In the genomic region with DNA sequence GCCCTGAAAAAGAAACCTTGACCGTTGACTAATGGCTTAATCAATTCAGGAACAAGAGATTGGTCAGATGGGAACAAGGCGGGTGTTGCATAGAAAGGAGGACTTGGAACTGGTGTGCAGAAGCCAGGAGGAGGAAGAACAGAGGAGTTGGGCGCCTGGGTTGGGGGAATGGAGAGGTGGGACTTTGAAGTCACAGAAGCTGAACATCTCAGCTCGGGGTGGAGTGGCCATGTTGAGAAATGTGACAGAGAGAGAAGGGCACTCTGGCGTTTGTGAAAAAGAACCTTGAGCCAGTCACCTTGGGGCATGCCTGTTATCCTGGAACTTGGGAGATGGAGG, we compare ENCODE assay signal across 11 mouse cellular contexts. TPM values are rescaled to one million over a fixed set of nuclear protein-coding genes. Genes with fewer than 3 reads are reported as not detected.
A peak's percentile ranks its signal among the peaks of the same experiment; 100 is the strongest.
DNase-seq lines count a peak whose midpoint lies in the region; ATAC-seq and TF ChIP-seq lines count a peak whose summit lies in the region.
"Had no signal": no experiment of that assay in that cellular context is flagged by ENCODE, and none has a peak within 500 bp of the region (broad histone marks: within the 10 kb centered on the region; RNA-seq: fewer than 3 reads in every experiment).

No protein-coding gene starts in this region.

- no peak overlapping the region for H3ac ChIP-seq in myocyte (ENCODE audit: control insufficient read depth, insufficient read length)

- H3K4me1 ChIP-seq in heart, embryonic 16.5 days (ENCODE audit: control insufficient read depth, insufficient read depth, low read length) = peaks cover 50% of the 10 kb centered on the region
- peaks cover 18% of the 10 kb centered on the region; the same call in 1 of the 2 replicates for H3K4me1 ChIP-seq in spleen, adult 2 months (ENCODE audit: control insufficient read depth, insufficient read depth, insufficient read length)
- H3K4me1 ChIP-seq in intestine, embryonic 16.5 days (ENCODE audit: control insufficient read depth, insufficient read depth, low read length) = peaks cover 68% of the 10 kb centered on the region
- H3K4me1 ChIP-seq in hindbrain, embryonic 10.5 days (replicated peaks) = peaks cover 80% of the 10 kb centered on the region

- peak overlapping the region; percentile 2; the same call in 1 of the 2 replicates for H3K4me3 ChIP-seq in heart, embryonic 16.5 days (ENCODE audit: low read length)
- H3K4me3 ChIP-seq in spleen, adult 2 months (ENCODE audit: extremely low read depth, insufficient read depth, insufficient read length) = no peak overlapping the region
- no peak overlapping the region for H3K4me3 ChIP-seq in intestine, embryonic 16.5 days (ENCODE audit: low read length)
- peak overlapping the region; percentile 90 for H3K4me3 ChIP-seq in myocyte
- H3K4me3 ChIP-seq in hindbrain, embryonic 10.5 days = no peak overlapping the region

- no peak for TF ChIP-seq POLR2A in spleen, adult 2 months (IDR thresholded peaks at IDR 0.05; ENCODE audit: low read depth, low read length)
- TF ChIP-seq POLR2A in myocyte (IDR thresholded peaks at IDR 0.05; ENCODE audit: insufficient read length, low read depth) = no peak

- H3K27ac ChIP-seq in heart, embryonic 16.5 days (ENCODE audit: low read length) = peak overlapping the region; percentile 34
- peak overlapping the region; percentile 13; the same call in 1 of the 2 replicates for H3K27ac ChIP-seq in spleen, adult 2 months (ENCODE audit: insufficient read depth, low read length)
- no peak overlapping the region for H3K27ac ChIP-seq in intestine, embryonic 16.5 days (ENCODE audit: low read length)
- no peak overlapping the region for H3K27ac ChIP-seq in hindbrain, embryonic 10.5 days

- TF ChIP-seq CTCF in spleen, adult 2 months (IDR thresholded peaks at IDR 0.05; ENCODE audit: extremely low read depth, insufficient read depth, insufficient read length, insufficient replicate concordance) = no peak

- H3K9ac ChIP-seq in heart, embryonic 16.5 days (ENCODE audit: low read length) = 0 out of 2 replicates have a peak overlapping the region, but pooled peaks have one; percentile 17
- no peak overlapping the region for H3K9ac ChIP-seq in intestine, embryonic 16.5 days (ENCODE audit: low read depth, low read length)

- H3K4me2 ChIP-seq in heart, embryonic 16.5 days (ENCODE audit: low read depth, low read length) = peak overlapping the region; percentile 77
- H3K4me2 ChIP-seq in intestine, embryonic 16.5 days (ENCODE audit: low read depth, low read length) = peak overlapping the region; percentile 94; the same call in 1 of the 2 replicates
- H3K4me2 ChIP-seq in myocyte (ENCODE audit: low read depth) = peak overlapping the region; percentile 93

- ATAC-seq in heart, embryonic 16.5 days (replicated peaks; ENCODE audit: extremely low read depth, insufficient read depth, low FRiP score) = no peak
- no peak for ATAC-seq in intestine, embryonic 16.5 days

- no peaks in the 10 kb centered on the region for H3K27me3 ChIP-seq in heart, embryonic 16.5 days (ENCODE audit: control insufficient read depth, insufficient read depth, low read length)
- H3K27me3 ChIP-seq in spleen, adult 2 months (ENCODE audit: control insufficient read depth, insufficient read depth, low read length) = peaks cover 4% of the 10 kb centered on the region; the same call in 1 of the 2 replicates
- H3K27me3 ChIP-seq in intestine, embryonic 16.5 days (replicated peaks; ENCODE audit: control insufficient read depth, insufficient read depth, low read length) = no peaks in the 10 kb centered on the region
- H3K27me3 ChIP-seq in myocyte (ENCODE audit: control insufficient read depth, insufficient read depth, insufficient read length) = no peaks in the 10 kb centered on the region
- H3K27me3 ChIP-seq in hindbrain, embryonic 10.5 days (ENCODE audit: insufficient read depth, poor library complexity, severe bottlenecking) = peaks cover 42% of the 10 kb centered on the region

- DNase-seq in heart, postnatal 25 days (ENCODE audit: low spot score) = no peak
- no peak for DNase-seq in spleen, adult 2 months (ENCODE audit: low read depth in 1 of 2, low spot score in 2 of 2)
- DNase-seq in spleen, postnatal 36 days (ENCODE audit: low spot score in 2 of 2) = no peak
- no peak for DNase-seq in hindbrain, embryonic 10.5 days (ENCODE audit: low spot score)
- no peak for DNase-seq in layer of hippocampus, adult 9-11 months
- DNase-seq: cerebellum, adult 9-10 months; spleen, adult 18-20 months had no signal

- H3K79me2 ChIP-seq in myocyte (ENCODE audit: control insufficient read depth, insufficient read depth) = peaks cover 72% of the 10 kb centered on the region

- WGBS in heart, embryonic 16.5 days = 64% methylated on average over 5 of the region's 5 CpGs
- 60% methylated on average over 5 of the region's 5 CpGs for WGBS in spleen, adult 2 months
- 48% methylated on average over 5 of the region's 5 CpGs for WGBS in intestine, embryonic 16.5 days
- WGBS in hindbrain, embryonic 10.5 days = 64% methylated on average over 5 of the region's 5 CpGs

- no peaks in the 10 kb centered on the region; the same call in 1 of the 2 replicates for H3K36me3 ChIP-seq in heart, embryonic 16.5 days (ENCODE audit: control insufficient read depth, insufficient read depth)
- H3K36me3 ChIP-seq in spleen, adult 2 months (ENCODE audit: control insufficient read depth, insufficient read depth, low read length) = no peaks in the 10 kb centered on the region
- H3K36me3 ChIP-seq in intestine, embryonic 16.5 days (ENCODE audit: control insufficient read depth, insufficient read depth, low read length) = no peaks in the 10 kb centered on the region
- no peaks in the 10 kb centered on the region for H3K36me3 ChIP-seq in myocyte (ENCODE audit: control insufficient read depth, insufficient read depth)
- 0 out of 2 replicates have a peak, but pooled peaks cover under 1% of the 10 kb centered on the region for H3K36me3 ChIP-seq in hindbrain, embryonic 10.5 days

- no peaks in the 10 kb centered on the region for H3K9me3 ChIP-seq in heart, embryonic 16.5 days (replicated peaks; ENCODE audit: control insufficient read depth, low read length)
- H3K9me3 ChIP-seq in intestine, embryonic 16.5 days (ENCODE audit: control insufficient read depth, low read length) = no peaks in the 10 kb centered on the region
- no peaks in the 10 kb centered on the region for H3K9me3 ChIP-seq in hindbrain, embryonic 10.5 days
- H3K9me3 ChIP-seq: megakaryocyte, embryonic 14.5 days had no signal

- intact Hi-C loops in heart, postnatal 25 days (cut with DNase I) = loop anchor here (5.0 kb wide), 1 partner anchor 40 kb away; the partner anchor contains the start of gene Ltbr

TF ChIP-seq in myocyte, 11 proteins besides CTCF, POLR2A, EP300 and RAD21:
- TF ChIP-seq MYOD1 (IDR thresholded peaks at IDR 0.05; ENCODE audit: control insufficient read depth in 1 of 3, insufficient read length in 2 of 3, low read depth in 2 of 3) = no peak
- TF ChIP-seq E2F4 (IDR thresholded peaks at IDR 0.05; ENCODE audit: insufficient read depth) = no peak
- TF ChIP-seq MYOG (IDR thresholded peaks at IDR 0.05; ENCODE audit: control insufficient read depth in 1 of 3, insufficient read depth in 1 of 3, insufficient read length in 2 of 3, low read depth in 2 of 3) = no peak
- TF ChIP-seq TCF3 (IDR thresholded peaks at IDR 0.05; ENCODE audit: insufficient read length, low read depth) = no peak
- TF ChIP-seq CEBPB (IDR thresholded peaks at IDR 0.05; ENCODE audit: insufficient read depth, poor library complexity, severe bottlenecking) = no peak
- TF ChIP-seq POLR2AphosphoS2 (IDR thresholded peaks at IDR 0.05; ENCODE audit: insufficient read length, low read depth) = no peak
- TF ChIP-seq SRF (IDR thresholded peaks at IDR 0.05; ENCODE audit: control insufficient read depth, insufficient read length, low read depth) = no peak
- no peak for TF ChIP-seq USF1 (IDR thresholded peaks at IDR 0.05; ENCODE audit: low read depth)
- no peak for TF ChIP-seq REST (IDR thresholded peaks at IDR 0.05; ENCODE audit: insufficient read depth, insufficient read length)
- no peak for TF ChIP-seq TCF12 (IDR thresholded peaks at IDR 0.05; ENCODE audit: insufficient read depth, poor library complexity, severe bottlenecking)
- TF ChIP-seq MAX (IDR thresholded peaks at IDR 0.05; ENCODE audit: low read depth) = no peak

RNA-seq across cellular contexts. Expression of gene Tnfrsf1a, which starts 2.9 kb away (rescaled TPM):
- polyA plus RNA-seq in heart, embryonic 16.5 days (2015; fragmentation: Nextera tagmentation; extraction: Ambion mirVana) = 54.2 and 54.8 TPM in 2 replicates
- total RNA-seq in heart, postnatal 25 days (2021) = 10 to 100 TPM; 53.2 to 60.8 TPM
- polyA plus RNA-seq in spleen, adult 2 months (2012; rRNA removed) = 51.3 and 63.7 TPM in 2 replicates
- 90.0 and 95.3 TPM in 2 replicates for polyA plus RNA-seq in intestine, embryonic 16.5 days (2015; fragmentation: Nextera tagmentation; extraction: Ambion mirVana)
- polyA plus RNA-seq in myocyte (2012; fragmentation: generic; extraction: Trizol) = 84.5 TPM
- 26.8 and 27.1 TPM in 2 replicates for polyA plus RNA-seq in hindbrain, embryonic 10.5 days (2016; fragmentation: Nextera tagmentation; extraction: Ambion mirVana)

RNA-seq across cellular contexts. Expression of gene Plekhg6, which starts 28.6 kb away (rescaled TPM):
- 0.25 and 0.41 TPM in 2 replicates for polyA plus RNA-seq in heart, embryonic 16.5 days (2015; fragmentation: Nextera tagmentation; extraction: Ambion mirVana)
- not detected for total RNA-seq in heart, postnatal 25 days (2021)
- polyA plus RNA-seq in spleen, adult 2 months (2012; rRNA removed) = not detected in 2 replicates
- 13.2 and 19.1 TPM in 2 replicates for polyA plus RNA-seq in intestine, embryonic 16.5 days (2015; fragmentation: Nextera tagmentation; extraction: Ambion mirVana)
- polyA plus RNA-seq in myocyte (2012; fragmentation: generic; extraction: Trizol) = 0.14 TPM
- polyA plus RNA-seq in hindbrain, embryonic 10.5 days (2016; fragmentation: Nextera tagmentation; extraction: Ambion mirVana) = 0.13 and 0.20 TPM in 2 replicates

RNA-seq across cellular contexts. Expression of gene Scnn1a, which starts 31.6 kb away (rescaled TPM):
- 2.6 and 2.9 TPM in 2 replicates for polyA plus RNA-seq in heart, embryonic 16.5 days (2015; fragmentation: Nextera tagmentation; extraction: Ambion mirVana)
- under 1 TPM; 0.70 TPM for total RNA-seq in heart, postnatal 25 days (2021)
- polyA plus RNA-seq in spleen, adult 2 months (2012; rRNA removed) = 1.5 and 2.1 TPM in 2 replicates
- polyA plus RNA-seq in intestine, embryonic 16.5 days (2015; fragmentation: Nextera tagmentation; extraction: Ambion mirVana) = 5.0 and 7.6 TPM in 2 replicates
- 0.20 TPM for polyA plus RNA-seq in myocyte (2012; fragmentation: generic; extraction: Trizol)
- polyA plus RNA-seq in hindbrain, embryonic 10.5 days (2016; fragmentation: Nextera tagmentation; extraction: Ambion mirVana) = 0.40 and 0.42 TPM in 2 replicates

RNA-seq across cellular contexts. Expression of gene Ltbr, which starts 38.3 kb away (rescaled TPM):
- polyA plus RNA-seq in heart, embryonic 16.5 days (2015; fragmentation: Nextera tagmentation; extraction: Ambion mirVana) = 43.0 and 51.4 TPM in 2 replicates
- total RNA-seq in heart, postnatal 25 days (2021) = 10 to 100 TPM; 27.4 to 31.8 TPM
- polyA plus RNA-seq in spleen, adult 2 months (2012; rRNA removed) = 22.8 and 24.5 TPM in 2 replicates
- polyA plus RNA-seq in intestine, embryonic 16.5 days (2015; fragmentation: Nextera tagmentation; extraction: Ambion mirVana) = 106 and 107 TPM in 2 replicates
- polyA plus RNA-seq in myocyte (2012; fragmentation: generic; extraction: Trizol) = 79.0 TPM
- 21.0 and 22.7 TPM in 2 replicates for polyA plus RNA-seq in hindbrain, embryonic 10.5 days (2016; fragmentation: Nextera tagmentation; extraction: Ambion mirVana)

Comparison
In these comparisons a context has a peak if more than half of its experiments do, and no peak if none do; other contexts are left out.
1. H3K27ac ChIP-seq: peak in heart, embryonic 16.5 days (single experiment) and spleen, adult 2 months (single experiment); none in intestine, embryonic 16.5 days (single experiment) and hindbrain, embryonic 10.5 days (single experiment).
2. H3K4me3 ChIP-seq: peak in heart, embryonic 16.5 days (single experiment) and myocyte (single experiment); none in spleen, adult 2 months (single experiment), intestine, embryonic 16.5 days (single experiment) and hindbrain, embryonic 10.5 days (single experiment).
3. RNA of gene Plekhg6, which starts 28.6 kb away (polyA plus RNA-seq): 13.2 to 19.1 TPM in intestine, embryonic 16.5 days; 0.25 to 0.41 TPM in heart, embryonic 16.5 days, 0.14 TPM in myocyte (single experiment), 0.13 to 0.20 TPM in hindbrain, embryonic 10.5 days and not detected in spleen, adult 2 months; every median in the first group is over 10 times any median in the second.
4. Peak in every context shown above with its lines, with median percentiles within 50 percentile points of each other: H3K4me2 ChIP-seq.